Mouse (Mus musculus) adrenal gland, postnatal 14 days (tissue): ENCODE data around the gene Oxld1. TPM values are rescaled to one million over a fixed set of nuclear protein-coding genes. Genes with fewer than 3 reads are reported as not detected.

Source experiments
- DNase-seq: peaks from one replicate; pipeline ENCODE4 v3.0.0; 2021; ENCODE audit warnings: mixed read lengths
- total RNA-seq: library from RNA; stranded (reverse); gene quantifications from 2 replicates; pipeline ENCODE4 v1.2.3, GENCODE M21; 2021

Oxld1 gene
- total RNA-seq, 1 experiment from 2014 or later = 53.9 TPM

DNA sequence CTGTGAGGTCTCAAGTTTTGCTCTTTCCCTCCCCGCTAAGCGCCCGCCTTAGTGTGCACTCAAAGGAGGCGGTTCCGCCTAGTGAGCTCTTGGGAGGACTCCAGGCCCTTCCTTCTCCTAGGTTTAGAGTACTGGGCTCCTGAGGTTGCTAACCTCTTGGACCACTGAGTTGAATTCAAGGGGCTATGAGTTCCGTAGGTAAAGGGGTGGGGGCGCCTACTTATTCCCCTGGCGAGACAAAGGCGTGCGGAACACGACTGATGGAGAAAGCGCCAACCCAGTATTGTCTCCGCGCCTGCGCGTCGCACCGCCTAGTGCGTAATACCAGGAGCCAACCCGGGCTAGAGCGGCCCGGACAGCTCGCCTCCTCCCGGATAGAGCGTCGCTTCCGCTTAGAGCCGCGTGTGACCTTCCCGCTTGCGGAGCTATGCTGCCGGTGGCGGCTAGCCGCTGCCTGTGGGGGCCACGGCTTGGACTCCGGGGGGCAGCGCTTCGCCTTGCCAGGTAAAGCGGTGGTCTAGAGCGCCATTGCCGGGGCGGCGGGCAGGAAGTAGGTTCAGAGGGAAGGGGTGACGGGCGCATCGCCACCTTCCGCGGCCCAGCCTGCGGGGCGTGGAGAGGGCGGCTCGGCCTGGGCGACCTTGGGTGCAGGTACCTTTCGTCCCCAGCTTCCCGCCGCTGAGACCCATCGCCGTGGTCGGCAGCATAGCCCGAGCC, 26.6 kb upstream of the Oxld1 start, which contains the start of gene Mrpl12:
Gene Mrpl12 (plus strand): TSS at position 349 of the 717 bp plus-strand sequence.
- DNase-seq = peak; percentile 94

DNA sequence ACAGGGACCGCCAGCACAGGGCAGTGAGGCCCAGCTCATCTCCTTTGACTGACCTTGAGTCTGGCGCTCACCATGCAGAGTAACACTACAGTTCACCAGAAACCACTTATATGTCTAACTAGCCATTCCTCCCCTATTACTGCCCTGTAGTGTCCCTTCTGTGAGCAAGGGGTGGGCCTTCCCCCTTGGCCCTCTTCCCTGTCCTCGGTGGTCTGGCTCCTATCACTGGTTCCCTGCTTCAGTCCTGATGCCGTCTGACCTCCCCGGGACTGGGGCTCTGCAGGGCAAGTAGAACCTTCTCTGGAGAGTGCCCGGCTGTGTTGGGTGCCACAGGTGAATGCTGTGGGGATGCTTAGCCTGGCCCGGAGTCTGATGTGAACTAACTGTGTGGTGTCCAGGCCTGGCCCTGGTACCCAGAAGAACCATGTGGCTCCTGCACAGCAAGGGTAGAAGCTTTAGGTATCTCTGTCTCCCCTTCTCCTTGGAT, 25.6 kb upstream of the Oxld1 start:
- no peak for DNase-seq

DNA sequence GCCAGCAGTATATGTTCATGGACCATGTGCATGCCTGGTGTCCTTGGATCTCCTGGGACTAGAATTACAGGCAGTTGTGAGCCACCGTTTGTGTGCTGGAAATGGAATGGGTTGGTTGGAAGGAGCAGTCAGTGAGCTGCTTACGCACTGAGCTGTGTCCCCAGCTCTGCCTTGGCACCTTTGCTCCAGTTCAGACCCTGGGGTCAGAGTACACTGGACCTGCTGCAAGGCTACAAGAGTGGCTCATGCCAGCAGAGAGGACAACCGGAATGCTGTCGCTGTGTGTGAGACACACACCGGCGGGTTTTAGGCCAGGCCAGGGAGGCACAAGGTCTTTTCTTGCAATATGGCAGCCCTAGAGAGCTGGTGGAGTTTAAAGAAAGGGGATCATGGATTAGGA, 14.2 kb upstream of the Oxld1 start:
- no peak for DNase-seq

DNA sequence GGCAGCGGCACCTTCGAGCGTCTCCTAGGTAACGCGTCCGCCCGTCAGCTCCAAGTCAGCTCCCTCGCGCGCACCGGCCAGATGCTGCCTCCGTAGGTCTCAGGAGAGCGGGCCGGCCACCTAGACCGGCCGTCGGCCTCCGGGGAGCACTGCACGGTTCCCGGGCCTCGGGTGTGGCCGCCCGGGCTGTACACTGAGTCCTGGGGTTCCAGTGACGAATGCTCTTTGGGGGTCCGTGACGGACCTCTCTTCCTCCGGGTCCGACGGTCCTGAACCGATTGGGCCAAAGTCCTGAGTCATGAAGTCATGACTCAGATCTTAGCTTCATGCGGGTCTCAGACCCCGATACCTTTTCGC, 9.8 kb upstream of the Oxld1 start:
- no peak for DNase-seq

DNA sequence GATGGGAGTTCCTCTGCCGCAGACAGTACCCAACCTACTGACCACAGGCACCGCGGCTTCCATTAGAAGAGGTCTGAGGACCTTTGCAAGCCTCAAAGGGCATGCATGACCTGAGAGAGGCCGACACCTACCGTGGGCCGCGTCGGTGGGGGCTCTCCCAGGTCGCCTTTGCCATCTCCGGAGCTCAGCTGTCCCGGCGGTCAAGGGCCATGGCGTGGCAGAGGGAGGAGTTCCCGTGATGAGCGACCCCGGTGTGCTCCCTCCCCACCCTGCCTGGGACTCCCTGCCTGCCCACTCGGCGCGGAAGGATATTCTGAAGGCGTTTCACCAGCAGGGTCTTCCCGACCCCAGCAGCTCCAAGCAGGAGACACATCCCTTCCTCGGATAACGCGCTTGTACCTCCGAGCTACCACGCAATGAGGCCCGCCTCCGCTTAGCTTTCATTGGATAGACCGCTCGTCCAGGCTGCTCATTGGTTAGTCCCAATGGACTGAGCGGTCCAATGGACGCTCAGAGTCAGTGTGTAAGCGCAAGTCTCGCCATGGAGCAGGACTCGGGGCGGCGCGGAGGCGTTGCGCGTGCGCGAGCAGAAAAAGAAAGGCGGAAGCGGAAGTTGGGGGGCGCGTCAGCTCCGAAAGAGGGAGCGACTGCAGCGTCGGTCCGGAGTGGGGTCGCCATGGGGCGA, 9.3 kb upstream of the Oxld1 start, which contains the start of gene Arl16:
Gene Arl16 (minus strand): TSS at position 557 of the 685 bp plus-strand sequence.
- peak; percentile 96 for DNase-seq

DNA sequence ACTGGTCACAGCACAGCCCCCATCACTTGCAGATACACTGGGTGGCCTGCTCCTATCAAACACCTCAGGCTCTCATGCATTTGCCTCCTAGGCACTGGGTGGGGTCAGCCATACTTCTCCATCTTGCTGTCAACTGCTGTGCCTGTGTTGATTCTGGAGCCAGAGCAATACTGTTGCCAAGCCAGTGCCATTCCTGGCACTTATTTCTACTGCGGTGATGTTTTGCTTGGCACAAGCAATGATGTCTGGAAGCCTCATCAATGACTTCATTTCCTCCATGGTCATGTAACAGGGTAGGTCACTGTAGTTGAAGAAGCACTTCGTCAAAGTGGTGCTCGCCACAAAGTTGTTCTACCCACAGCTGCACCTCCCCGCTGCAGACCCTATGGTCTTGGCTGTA, 7.7 kb upstream of the Oxld1 start:
- no peak for DNase-seq

DNA sequence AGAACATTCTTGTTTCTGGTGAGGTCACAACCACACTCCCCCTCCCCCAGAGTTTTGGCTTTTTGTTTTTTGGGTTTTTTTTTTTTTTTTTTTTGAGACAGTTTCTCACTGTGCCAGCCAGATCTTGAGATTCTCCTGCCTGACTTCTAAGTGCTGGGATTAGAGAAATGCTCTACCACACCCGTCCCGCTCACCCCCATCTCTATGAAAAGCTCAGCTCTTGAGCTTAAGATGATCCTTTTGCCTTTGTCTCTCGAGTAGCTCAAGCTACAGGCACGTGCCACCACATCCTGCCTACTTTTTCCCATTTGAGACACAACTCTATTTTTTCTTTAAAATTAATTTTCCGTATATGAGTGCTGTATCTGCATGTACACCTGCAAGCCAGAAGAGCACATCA, 6.5 kb upstream of the Oxld1 start:
- DNase-seq = no peak

DNA sequence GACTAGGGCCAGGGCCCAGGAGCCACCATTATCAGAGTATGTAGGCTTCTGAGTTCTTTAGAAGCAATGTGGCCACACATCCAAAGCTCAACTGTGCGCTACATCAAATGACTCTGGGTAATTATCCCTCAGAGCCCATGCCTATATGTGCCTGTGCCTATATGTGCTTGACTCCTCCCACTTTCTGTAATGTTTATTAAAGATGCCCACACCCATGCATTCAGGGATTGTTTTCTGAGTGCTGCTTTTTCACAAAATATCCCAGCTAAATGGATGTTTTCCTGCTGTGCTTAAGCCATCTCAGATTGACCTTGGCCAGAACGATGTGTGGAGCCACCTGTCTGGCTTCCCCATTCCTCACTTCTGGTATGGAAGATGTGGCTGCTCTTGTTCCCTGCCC, 5.7 kb upstream of the Oxld1 start:
- DNase-seq = no peak

DNA sequence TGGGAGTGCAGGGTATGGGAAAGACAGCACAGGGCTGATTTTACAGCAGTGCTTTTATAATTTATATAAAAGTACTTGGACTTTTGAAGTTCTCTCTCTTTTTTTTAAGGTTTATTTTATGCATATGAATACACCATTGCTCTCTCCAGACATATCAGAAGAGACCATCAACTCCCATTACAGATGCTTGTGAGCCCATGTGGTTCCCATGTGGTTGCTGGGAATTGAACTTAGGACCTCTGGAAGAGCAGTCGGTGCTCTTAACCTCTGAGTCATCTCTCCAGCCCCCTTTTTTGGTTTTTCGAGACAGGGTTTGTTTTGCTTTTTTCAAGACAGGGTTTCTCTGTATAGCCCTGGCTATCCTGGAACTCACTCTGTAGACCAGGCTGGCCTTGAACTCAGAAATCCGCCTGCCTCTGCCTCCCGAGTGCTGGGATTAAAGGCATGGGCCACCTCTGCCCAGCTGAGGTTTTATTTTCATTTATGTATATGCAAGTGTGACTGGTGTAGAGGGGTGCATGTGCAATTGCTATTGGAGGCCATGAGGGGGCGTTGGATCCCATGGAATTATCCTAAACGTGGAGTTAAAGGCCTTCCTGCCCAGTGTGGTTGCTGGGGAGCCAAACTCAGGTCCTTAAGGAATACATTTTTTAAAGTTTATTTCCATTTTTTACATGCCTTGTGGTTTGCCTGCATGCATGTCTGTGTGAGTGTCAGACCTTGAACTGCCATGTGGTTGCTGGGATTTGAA, 1.2 kb upstream of the Oxld1 start:
- DNase-seq = peak; percentile 47

DNA sequence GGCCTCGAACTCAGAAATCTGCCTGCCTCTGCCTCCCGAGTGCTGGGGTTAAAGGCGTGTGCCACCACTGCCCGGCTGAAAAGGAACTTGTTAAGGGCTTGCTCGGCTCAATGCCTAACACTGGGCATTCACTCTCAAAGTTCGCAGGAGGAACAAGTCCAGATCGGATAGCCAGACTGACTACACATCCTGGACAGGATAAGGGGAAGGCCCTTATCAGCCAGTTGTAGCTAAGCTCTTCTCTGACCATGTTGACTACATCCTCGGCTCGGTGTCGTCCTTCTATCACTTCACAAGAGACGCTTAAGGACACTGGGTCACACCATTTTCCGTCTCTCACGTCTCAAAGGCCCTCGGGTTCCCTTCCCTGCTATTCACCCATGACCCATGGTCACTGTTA, 498 bp downstream of the Oxld1 start:
- DNase-seq = no peak

DNA sequence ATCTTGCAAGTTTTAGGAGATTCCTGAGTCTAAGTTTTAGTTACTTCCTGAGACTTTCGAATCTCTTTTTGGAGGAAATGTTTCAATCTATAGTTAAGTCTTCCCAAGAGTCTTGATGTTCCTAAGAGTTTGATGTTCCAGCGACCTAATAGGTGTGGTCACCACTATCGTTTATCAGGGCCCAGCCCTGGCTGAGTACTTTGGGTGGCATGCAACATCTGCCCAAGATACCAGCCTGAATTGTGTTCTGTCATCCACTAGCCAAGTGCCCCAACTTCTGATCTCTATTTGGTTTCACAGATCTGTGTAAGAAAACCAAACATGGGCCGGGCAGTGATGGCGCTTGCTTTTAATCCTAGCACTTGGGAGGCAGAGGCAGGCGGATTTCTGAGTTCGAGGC, 2.5 kb downstream of the Oxld1 start:
- no peak for DNase-seq

DNA sequence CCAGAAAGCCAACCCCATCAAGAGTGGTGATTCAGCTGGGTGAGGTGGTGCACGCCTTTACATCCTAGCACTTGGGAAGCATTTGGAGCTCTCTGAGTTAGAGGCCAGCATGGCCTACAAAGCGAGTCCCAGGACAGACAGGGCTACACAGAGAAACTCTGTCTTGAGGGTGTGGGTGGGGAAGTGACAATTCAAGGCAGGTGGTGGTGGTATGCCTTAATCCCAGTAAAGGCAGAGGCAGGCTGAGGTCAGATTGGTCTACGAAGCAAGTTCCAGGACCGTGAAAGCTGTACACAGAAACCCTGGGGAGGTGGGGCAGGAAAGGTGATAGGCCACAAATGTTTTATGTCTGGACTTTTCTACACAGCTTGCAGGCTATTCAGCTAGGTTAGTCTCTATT, 2.9 kb downstream of the Oxld1 start:
- no peak for DNase-seq

DNA sequence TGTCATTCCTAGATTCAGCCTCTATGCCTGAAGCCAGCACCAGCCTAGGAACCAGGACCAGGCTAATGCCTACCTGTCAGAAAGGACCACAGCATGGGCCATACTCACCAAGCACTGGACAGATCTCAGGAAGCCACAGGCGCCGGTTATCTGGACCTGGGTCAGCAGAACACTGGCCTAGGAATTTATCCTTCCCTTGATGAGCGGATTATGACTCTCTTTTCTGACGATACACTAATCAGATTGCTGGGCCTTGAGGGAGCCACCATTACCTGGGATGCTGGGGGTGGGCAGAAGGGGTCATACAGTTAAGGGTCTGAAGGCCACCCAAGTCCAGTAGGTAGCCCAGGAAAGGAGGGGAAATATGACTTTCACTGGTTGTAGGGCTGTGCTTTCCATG, 4.6 kb downstream of the Oxld1 start, which contains the start of gene Pde6g:
Gene Pde6g (minus strand): TSS at position 195 of the 400 bp plus-strand sequence.
- DNase-seq = no peak

DNA sequence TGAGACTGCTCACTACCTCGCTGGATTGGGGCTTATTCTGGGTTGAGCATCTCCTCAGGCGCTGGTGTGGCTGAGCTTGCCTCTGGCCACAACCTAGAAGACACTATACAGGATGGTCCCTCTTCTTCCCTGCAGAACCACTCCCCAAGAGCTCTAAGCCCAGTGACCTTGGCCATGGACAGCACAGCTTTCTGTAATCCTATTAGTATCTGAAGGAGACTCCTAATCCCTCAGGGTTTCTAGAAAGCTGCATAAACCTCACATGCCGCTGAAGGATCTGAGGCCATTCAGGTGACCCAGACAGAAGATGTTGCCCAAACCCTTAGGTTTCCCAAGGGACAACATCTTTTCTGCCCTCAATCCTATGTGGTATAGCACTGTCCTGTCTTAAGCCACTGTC, 5.6 kb downstream of the Oxld1 start:
- DNase-seq = no peak

DNA sequence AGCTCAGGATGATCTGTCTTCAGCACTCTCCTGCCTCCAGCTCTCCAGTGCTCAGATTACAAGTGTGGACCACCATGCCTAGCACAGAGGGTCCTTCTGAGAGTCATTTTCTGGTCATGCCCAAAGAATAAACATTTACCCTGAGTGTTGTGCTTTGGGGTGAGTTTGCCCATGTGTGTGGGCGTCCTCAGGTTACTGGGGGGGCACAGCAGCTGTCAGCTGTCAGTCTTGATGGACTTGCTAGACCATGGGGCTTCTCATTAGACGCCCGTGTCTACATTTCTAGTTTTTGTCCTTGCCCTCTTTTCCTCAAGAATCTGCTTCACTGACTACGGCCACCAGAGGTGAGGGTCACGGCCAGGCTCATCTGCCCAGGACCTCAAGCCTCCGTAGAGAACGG, 10.7 kb downstream of the Oxld1 start:
- no peak for DNase-seq

DNA sequence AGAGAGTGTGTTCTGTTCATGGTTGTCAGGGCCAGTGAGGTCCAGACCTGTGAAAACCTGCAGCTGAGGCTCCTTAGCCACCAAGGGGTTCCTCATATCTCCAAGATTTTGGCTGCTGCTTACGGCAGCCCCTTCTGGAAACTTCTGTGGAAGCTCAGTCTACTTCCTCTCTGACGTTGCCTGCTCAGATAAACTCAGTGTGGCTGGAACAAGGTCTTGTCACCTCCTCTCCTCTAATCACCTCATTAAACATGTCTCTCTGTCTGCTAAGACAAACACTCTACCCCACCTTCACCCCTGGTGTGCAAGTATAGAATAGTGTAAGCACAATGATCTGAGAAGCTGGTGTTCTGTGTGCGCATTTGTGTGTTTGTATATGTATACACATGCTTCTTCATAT, 12.4 kb downstream of the Oxld1 start:
- DNase-seq = no peak

DNA sequence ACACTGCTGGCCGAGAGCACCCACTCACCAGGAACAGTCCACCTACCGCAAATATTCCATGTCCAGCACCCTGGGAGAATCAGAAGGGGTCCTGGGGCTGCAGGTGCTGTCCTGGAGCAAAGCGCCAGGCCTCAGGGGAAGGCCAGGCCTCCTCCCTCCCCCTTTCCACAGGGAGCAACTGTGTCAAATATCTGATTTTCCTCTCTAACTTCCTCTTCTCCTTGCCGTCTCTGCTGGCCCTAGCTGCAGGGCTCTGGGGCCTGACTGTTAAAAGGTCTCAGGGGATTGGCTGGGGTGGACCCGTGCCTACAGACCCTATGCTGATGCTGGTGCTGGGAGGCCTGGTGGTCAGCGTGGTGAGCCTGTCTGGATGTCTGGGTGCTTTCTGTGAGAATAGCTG, 13.8 kb downstream of the Oxld1 start:
- DNase-seq = no peak

DNA sequence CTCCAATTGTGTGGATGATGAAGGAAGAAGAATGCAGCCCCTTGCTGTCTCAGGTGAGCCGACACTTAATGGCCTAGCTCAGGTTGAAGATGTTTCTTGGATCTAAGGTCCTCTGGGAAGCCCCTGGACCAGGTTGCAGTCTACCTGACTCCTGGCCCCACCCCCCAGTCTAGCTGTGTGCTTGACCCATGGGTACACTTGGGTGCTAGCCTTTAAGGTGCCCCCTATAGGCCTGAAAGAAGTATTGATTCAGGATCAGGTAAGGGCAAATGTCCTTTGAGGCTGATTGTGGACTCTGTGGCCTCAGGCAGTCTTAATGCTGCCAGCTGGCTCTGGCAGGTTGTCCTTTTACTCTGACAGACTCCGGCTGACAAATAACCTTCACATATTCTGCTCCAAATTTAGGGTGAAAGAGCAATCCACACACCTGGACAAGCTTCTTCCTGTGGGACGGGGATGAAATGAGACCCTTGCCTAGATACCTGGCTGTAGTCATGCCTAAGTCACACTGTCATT, 15.0 kb downstream of the Oxld1 start:
- no peak for DNase-seq

DNA sequence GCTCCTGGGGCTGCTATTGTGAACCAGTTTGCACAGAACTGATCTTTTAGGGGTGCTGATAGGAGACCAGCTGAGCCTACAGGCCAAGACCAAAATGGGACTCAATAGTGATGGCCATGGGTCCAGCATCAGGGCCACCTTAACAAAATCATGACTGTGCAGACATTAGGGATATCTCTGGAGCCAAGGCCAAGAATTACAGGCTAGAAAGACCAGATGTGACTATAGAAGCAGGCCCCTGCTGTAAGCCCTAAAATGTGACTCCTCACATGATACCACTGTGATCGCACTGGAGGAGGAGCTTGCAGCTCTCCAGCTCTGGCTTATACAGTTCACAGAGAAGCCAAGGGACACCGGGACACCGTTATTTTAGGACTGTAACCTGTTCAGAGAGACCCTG, 15.5 kb downstream of the Oxld1 start, which contains the start of gene Tspan10:
Gene Tspan10 (plus strand): TSS at position 301 of the 400 bp plus-strand sequence.
- no peak for DNase-seq

DNA sequence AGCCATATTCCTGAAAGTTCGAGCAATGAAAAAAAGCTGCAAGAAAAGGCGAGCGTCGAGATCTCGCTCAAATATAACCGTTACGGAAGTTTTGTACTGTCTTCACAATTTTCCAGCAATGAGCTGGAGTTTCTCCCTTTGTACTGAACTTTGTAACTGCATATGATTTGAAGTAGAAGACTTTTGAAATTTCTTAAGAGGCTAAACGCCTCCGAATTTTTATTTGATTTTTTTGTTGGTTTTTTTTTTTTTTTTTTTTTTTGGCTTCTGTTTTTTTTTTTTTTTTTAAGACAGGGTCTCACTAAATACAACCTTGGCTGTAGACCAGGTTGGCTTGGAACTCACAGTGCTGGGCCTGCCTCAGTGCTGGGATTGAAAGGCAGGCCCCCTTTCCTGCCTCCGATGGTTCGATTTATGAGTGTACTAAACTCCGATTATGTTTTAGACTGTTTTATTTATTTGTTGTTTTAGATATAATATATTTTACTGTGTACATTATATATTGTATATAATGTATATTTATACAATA, 19.9 kb downstream of the Oxld1 start:
- no peak for DNase-seq

DNA sequence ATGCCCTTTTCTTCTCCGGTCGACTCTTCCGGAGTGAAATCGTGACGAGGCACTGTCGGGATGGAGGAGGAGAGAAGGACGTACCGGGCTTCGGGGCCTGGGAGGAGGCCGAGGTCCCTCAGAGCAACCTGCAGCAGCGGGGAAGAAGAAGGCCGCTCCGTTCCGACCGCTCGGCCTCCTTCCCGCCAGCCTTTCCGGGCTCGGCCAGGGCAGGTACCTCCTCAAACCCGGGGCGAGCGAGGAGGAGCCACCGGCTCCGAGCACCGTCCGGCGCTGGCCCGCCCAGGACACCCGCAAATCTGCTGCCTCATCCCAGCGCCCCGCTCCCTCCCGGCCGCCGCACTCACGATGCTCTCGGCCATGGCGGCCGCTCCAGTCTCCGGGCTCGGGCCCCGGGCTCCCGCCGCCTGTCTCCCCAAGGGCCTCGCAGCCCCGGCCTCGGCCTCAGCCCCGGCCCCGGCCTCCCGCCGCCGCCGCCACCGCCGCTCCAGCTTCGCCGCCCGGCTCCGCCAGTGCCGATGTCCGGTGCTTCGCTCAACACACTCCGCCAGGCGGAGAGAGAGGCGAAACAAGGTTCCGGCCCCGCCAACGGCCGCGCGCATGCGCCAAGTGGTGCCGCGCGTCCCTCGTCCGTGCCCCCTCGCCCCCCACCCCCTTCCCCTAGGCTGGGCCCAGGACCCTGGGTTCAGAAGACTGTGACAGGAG, 20.6 kb downstream of the Oxld1 start, which contains the start of gene Nploc4:
Gene Nploc4 (minus strand): TSS at position 557 of the 705 bp plus-strand sequence.
- DNase-seq = peak; percentile 95

DNA sequence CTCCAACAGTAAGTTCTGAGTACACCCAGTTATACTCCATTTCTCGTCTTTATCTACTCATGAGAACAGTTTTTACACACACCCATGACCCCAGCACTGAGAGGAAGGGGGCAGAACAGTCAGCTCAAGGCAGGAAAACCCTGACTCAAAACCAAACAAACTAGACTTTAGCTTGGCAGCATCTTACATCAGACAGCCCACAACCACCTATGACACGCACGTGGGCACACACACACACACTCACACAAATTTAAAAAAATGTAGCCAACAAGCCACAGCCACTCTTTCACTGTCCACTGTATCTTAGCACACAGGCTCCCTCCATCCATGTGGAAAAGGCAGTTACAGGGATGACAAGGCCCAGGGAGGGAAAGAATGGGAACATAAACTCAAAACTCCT, 31.1 kb downstream of the Oxld1 start:
- DNase-seq = no peak
